Mouse (Mus musculus) limb, embryonic 11.5 days (tissue): ENCODE results near the gene Map3k14. TPM values are rescaled to one million over a fixed set of nuclear protein-coding genes. Genes with fewer than 3 reads are reported as not detected.

ENCODE experiments used
- ATAC-seq: fragments of 200-750 bp; cut with Nextera tagmentation; 2 replicates; pipeline ENCODE4 v1.8.0; 2017; ENCODE audit warnings: low read depth; ENCODE audit not compliant: insufficient number of reproducible peaks, low FRiP score, low TSS enrichment
- DNase-seq: peaks from one replicate; pipeline ENCODE4 v3.0.0-alpha.2; 2015; ENCODE audit warnings: low spot score
- H3K27ac ChIP-seq: fragments of 300-500 bp; sonication (generic); replicated peaks from 2 replicates; pipeline ENCODE4 v1.5.1; 2014; ENCODE audit warnings: low read depth, mild to moderate bottlenecking, low read length
- H3K27me3 ChIP-seq: fragments of 300-500 bp; sonication (generic); 2 replicates; pipeline ENCODE4 v1.6.1; 2014; ENCODE audit warnings: mild to moderate bottlenecking, low read length, mixed read lengths; ENCODE audit not compliant: control insufficient read depth, insufficient read depth
- H3K36me3 ChIP-seq: fragments of 300-500 bp; sonication (generic); 2 replicates; pipeline ENCODE4 v1.6.1; 2014; ENCODE audit warnings: mild to moderate bottlenecking, low read length, moderate library complexity, mixed read lengths; ENCODE audit not compliant: control insufficient read depth, insufficient read depth
- H3K4me1 ChIP-seq: fragments of 300-500 bp; sonication (generic); 2 replicates; pipeline ENCODE4 v1.6.1; 2014; ENCODE audit warnings: low read length, mixed read lengths; ENCODE audit not compliant: control insufficient read depth, insufficient read depth
- H3K4me2 ChIP-seq: fragments of 300-500 bp; sonication (generic); 2 replicates; pipeline ENCODE4 v1.6.1; 2014; ENCODE audit warnings: low read depth, mild to moderate bottlenecking, moderate library complexity; ENCODE audit not compliant: severe bottlenecking
- H3K4me3 ChIP-seq: fragments of 300-500 bp; sonication (generic); 2 replicates; pipeline ENCODE4 v1.5.1; 2014; ENCODE audit warnings: low read depth, low read length
- H3K9ac ChIP-seq: fragments of 300-500 bp; sonication (generic); 2 replicates; pipeline ENCODE4 v1.6.1; 2014; ENCODE audit warnings: mild to moderate bottlenecking, low read length
- H3K9me3 ChIP-seq: fragments of 300-500 bp; sonication (generic); 2 replicates; pipeline ENCODE4 v1.6.1; 2016; ENCODE audit warnings: low read length; ENCODE audit not compliant: control insufficient read depth
- WGBS: fragments of 180-500 bp; shearing (Covaris S2); extraction: QIAGEN DNeasy Blood & Tissue Kit; methylation state at CpG from one replicate; pipeline ENCODE4 v1.1.7; 2014; 5-methylcytosine and 5-hydroxymethylcytosine counted together
- polyA plus RNA-seq: library from polyadenylated mRNA; unstranded; fragments of >200 nt; fragmentation: Nextera tagmentation; extraction: Ambion mirVana; gene quantifications from 2 replicates; pipeline ENCODE4 v1.2.1, GENCODE M21; 2014

The Map3k14 gene
- polyA plus RNA-seq, 1 experiment from 2014 or later: 2.3 TPM

- Histone ChIP-seq H3K36me3 (no peaks in the 10 kb centered on the region), H3K27ac (no peak overlapping the region), H3K9me3 (no peaks in the 10 kb centered on the region), H3K4me1 (peaks cover 11% of the 10 kb centered on the region; the same call in 1 of the 2 replicates), H3K4me3 (no peak overlapping the region), H3K27me3 (peaks cover 37% of the 10 kb centered on the region), H3K9ac (no peak overlapping the region), H3K4me2 (no peak overlapping the region)
- 70% methylated on average over 5 of the region's 5 CpGs for WGBS
- no peak for DNase-seq
- no peak for ATAC-seq
Measured at GRCm38 (mm10) chr11:103174411-103174832, 92.8 kb downstream of the Map3k14 start.

GRCm38 (mm10) chr11:103173771-103174344, 93.4 kb downstream of the Map3k14 start:
- 94% methylated on average over 11 of the region's 11 CpGs for WGBS
- DNase-seq (no peak), ATAC-seq (no peak)
- peaks cover 11% of the 10 kb centered on the region; the same call in 1 of the 2 replicates for H3K4me1 ChIP-seq
- no peak overlapping the region for H3K4me3 ChIP-seq
- no peak overlapping the region for H3K27ac ChIP-seq
- H3K36me3 ChIP-seq: no peaks in the 10 kb centered on the region
- no peak overlapping the region for H3K4me2 ChIP-seq
- H3K27me3 ChIP-seq: peaks cover 42% of the 10 kb centered on the region
- no peak overlapping the region for H3K9ac ChIP-seq
- no peaks in the 10 kb centered on the region for H3K9me3 ChIP-seq

- H3K4me3 ChIP-seq: no peak overlapping the region
- ATAC-seq: no peak
- no peaks in the 10 kb centered on the region for H3K36me3 ChIP-seq
- no peak overlapping the region for H3K9ac ChIP-seq
- DNase-seq: no peak
- no peak overlapping the region for H3K4me2 ChIP-seq
- 82% methylated on average over 7 of the region's 7 CpGs for WGBS
- peaks cover 11% of the 10 kb centered on the region; the same call in 1 of the 2 replicates for H3K4me1 ChIP-seq
- H3K9me3 ChIP-seq: no peaks in the 10 kb centered on the region
- peaks cover 42% of the 10 kb centered on the region for H3K27me3 ChIP-seq
- no peak overlapping the region for H3K27ac ChIP-seq
Measured at GRCm38 (mm10) chr11:103173041-103173770, 94.1 kb downstream of the Map3k14 start.

DNA sequence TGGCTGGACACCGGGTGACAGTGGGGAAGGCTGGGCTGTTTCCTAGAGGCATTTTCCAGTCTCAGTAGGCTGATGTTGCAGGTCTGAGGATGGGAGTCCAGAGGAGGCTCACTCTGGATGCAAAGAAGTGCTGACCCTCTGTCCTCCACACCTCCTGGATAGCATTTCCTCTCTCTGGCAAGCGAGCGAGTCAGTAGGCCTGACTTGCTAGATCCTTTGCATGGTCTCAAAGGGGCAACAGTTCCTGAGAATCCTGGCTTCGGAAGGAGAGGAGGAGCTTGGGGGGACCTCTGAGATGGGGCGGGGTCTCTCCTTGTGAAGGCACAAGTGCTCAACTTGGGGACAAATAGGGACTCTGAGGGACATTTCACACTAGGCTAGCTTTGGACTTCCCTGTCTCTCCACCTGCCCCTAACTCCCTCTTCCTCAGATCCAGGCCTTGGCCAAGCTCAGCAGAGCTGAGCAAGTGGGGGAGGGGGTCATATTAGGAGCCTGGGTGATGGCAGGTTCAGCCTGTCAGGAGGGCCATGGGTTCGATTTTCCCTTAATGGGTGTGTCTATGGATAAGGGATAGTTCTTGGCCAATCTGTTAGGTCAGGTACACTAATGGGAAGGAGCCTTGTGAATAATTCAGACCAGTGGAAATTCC, 94.8 kb downstream of the Map3k14 start:
- DNase-seq: no peak
- Histone ChIP-seq H3K4me3 (no peak overlapping the region), H3K4me1 (peaks cover 11% of the 10 kb centered on the region; the same call in 1 of the 2 replicates), H3K27ac (no peak overlapping the region), H3K9ac (no peak overlapping the region), H3K9me3 (no peaks in the 10 kb centered on the region), H3K4me2 (no peak overlapping the region), H3K36me3 (no peaks in the 10 kb centered on the region), H3K27me3 (peaks cover 42% of the 10 kb centered on the region)
- no peak for ATAC-seq
- WGBS: 60% methylated on average over 6 of the region's 6 CpGs

- no peaks in the 10 kb centered on the region for H3K9me3 ChIP-seq
- 54% methylated on average over 9 of the region's 9 CpGs for WGBS
- ATAC-seq: no peak
- H3K4me2 ChIP-seq: no peak overlapping the region
- peaks cover 42% of the 10 kb centered on the region for H3K27me3 ChIP-seq
- no peak overlapping the region for H3K27ac ChIP-seq
- no peaks in the 10 kb centered on the region for H3K36me3 ChIP-seq
- no peak for DNase-seq
- no peak overlapping the region for H3K4me3 ChIP-seq
- H3K4me1 ChIP-seq: peaks cover 11% of the 10 kb centered on the region; the same call in 1 of the 2 replicates
- no peak overlapping the region for H3K9ac ChIP-seq
Measured at GRCm38 (mm10) chr11:103171703-103172391, 95.4 kb downstream of the Map3k14 start.

DNA sequence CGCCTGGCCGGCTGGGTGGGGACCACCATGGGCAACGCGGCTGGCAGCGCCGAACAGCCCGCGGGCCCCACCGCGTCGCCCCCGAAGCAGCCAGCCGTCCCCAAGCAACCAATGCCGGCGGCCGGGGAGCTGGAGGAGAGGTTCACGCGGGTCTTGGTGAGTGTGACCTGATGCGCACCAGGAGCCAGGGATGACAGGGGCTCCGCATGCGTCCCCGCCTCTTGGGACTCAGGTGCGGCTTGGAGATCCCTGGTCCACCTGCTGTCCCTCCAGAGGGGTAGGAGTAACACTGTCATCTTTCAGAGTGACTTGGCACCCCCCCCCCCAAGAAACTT, 96.0 kb downstream of the Map3k14 start:
- Histone ChIP-seq H3K27ac (no peak overlapping the region), H3K27me3 (peaks cover 42% of the 10 kb centered on the region), H3K9me3 (no peaks in the 10 kb centered on the region), H3K4me3 (peak overlapping the region; percentile 52), H3K36me3 (no peaks in the 10 kb centered on the region), H3K4me2 (peak overlapping the region; percentile 96), H3K4me1 (peaks cover 11% of the 10 kb centered on the region; the same call in 1 of the 2 replicates), H3K9ac (no peak overlapping the region)
- WGBS: 2% methylated on average over 23 of the region's 23 CpGs
- ATAC-seq (no peak), DNase-seq (peak; percentile 36)

- H3K4me3 ChIP-seq: peak within 1 kb of the TSS; percentile 52
- no peaks in the 10 kb centered on the region for H3K36me3 ChIP-seq
- H3K4me2 ChIP-seq: peak within 1 kb of the TSS; percentile 96
- no peaks in the 10 kb centered on the region for H3K9me3 ChIP-seq
- peaks cover 11% of the 10 kb centered on the region; the same call in 1 of the 2 replicates for H3K4me1 ChIP-seq
- peak within 1 kb of the TSS; percentile 27; the same call in 1 of the 2 replicates for H3K9ac ChIP-seq
- peaks cover 42% of the 10 kb centered on the region for H3K27me3 ChIP-seq
- ATAC-seq (no peak), DNase-seq (peak; percentile 41)
- H3K27ac ChIP-seq: no peak within 1 kb of the TSS
- 2% methylated on average over 73 of the region's 84 CpGs for whole genome bisulfite sequencing
Measured at GRCm38 (mm10) chr11:103170494-103171285, 96.6 kb downstream of the Map3k14 start, which contains the start of gene Fmnl1. Fmnl1 (plus strand) TSS chr11:103171107.
